Mouse (Mus musculus): ENCODE measurements around the gene Ccdc3.

Ccdc3 gene

GRCm38 (mm10) chr2:5161002-5161745 is 23.6 kb downstream of the Ccdc3 start:
- DNase-seq (ENCODE audit: low read depth, low spot score), result no peak

GRCm38 (mm10) chr2:5161908-5162674 is 24.5 kb downstream of the Ccdc3 start:
- no peak for DNase-seq (ENCODE audit: low read depth, low spot score)

- no peak for DNase-seq (ENCODE audit: low read depth, low spot score)
Measured at GRCm38 (mm10) chr2:5162756-5163155, 25.2 kb downstream of the Ccdc3 start.

GRCm38 (mm10) chr2:5165941-5166361 is 28.4 kb downstream of the Ccdc3 start:
- DNase-seq (ENCODE audit: low read depth, low spot score), result peak; percentile 58

GRCm38 (mm10) chr2:5166796-5167195 is 29.2 kb downstream of the Ccdc3 start:
- DNase-seq (ENCODE audit: low read depth, low spot score), result no peak

GRCm38 (mm10) chr2:5170815-5171214 is 33.2 kb downstream of the Ccdc3 start:
- no peak for DNase-seq (ENCODE audit: low read depth, low spot score)

GRCm38 (mm10) chr2:5171301-5172000 is 33.9 kb downstream of the Ccdc3 start:
- no peak for DNase-seq (ENCODE audit: low read depth, low spot score)

GRCm38 (mm10) chr2:5172773-5173172 is 35.2 kb downstream of the Ccdc3 start:
- DNase-seq (ENCODE audit: low read depth, low spot score), result no peak

- no peak for DNase-seq (ENCODE audit: low read depth, low spot score)
Measured at GRCm38 (mm10) chr2:5174716-5175115, 37.1 kb downstream of the Ccdc3 start.

- no peak for DNase-seq (ENCODE audit: low read depth, low spot score)
Measured at GRCm38 (mm10) chr2:5181462-5182443, 44.2 kb downstream of the Ccdc3 start.

GRCm38 (mm10) chr2:5184166-5184565 is 46.6 kb downstream of the Ccdc3 start:
- no peak for DNase-seq (ENCODE audit: low read depth, low spot score)

GRCm38 (mm10) chr2:5185631-5186030 is 48.1 kb downstream of the Ccdc3 start:
- DNase-seq (ENCODE audit: low read depth, low spot score), result no peak

GRCm38 (mm10) chr2:5192156-5192555 is 54.6 kb downstream of the Ccdc3 start:
- DNase-seq (ENCODE audit: low read depth, low spot score), result no peak

GRCm38 (mm10) chr2:5193071-5193470 is 55.5 kb downstream of the Ccdc3 start:
- DNase-seq (ENCODE audit: low read depth, low spot score), result no peak

GRCm38 (mm10) chr2:5194701-5195215 is 57.2 kb downstream of the Ccdc3 start:
- DNase-seq (ENCODE audit: low read depth, low spot score), result no peak

GRCm38 (mm10) chr2:5197486-5197885 is 59.9 kb downstream of the Ccdc3 start:
- no peak for DNase-seq (ENCODE audit: low read depth, low spot score)

GRCm38 (mm10) chr2:5199289-5199688 is 61.7 kb downstream of the Ccdc3 start:
- DNase-seq (ENCODE audit: low read depth, low spot score), result no peak

GRCm38 (mm10) chr2:5200817-5201364 is 63.3 kb downstream of the Ccdc3 start:
- DNase-seq (ENCODE audit: low read depth, low spot score), result no peak

GRCm38 (mm10) chr2:5203146-5203545 is 65.6 kb downstream of the Ccdc3 start:
- DNase-seq (ENCODE audit: low read depth, low spot score), result no peak

- no peak for DNase-seq (ENCODE audit: low read depth, low spot score)
Measured at GRCm38 (mm10) chr2:5204941-5205340, 67.4 kb downstream of the Ccdc3 start.

GRCm38 (mm10) chr2:5206651-5207050 is 69.1 kb downstream of the Ccdc3 start:
- no peak for DNase-seq (ENCODE audit: low read depth, low spot score)

Data from skeletal muscle tissue, adult 2 months (tissue).